Mouse (Mus musculus) fat pad, adult 2 months (tissue): ENCODE results near the gene Lrrfip1.

Experiments used
- DNase-seq: peaks from one replicate; pipeline ENCODE4 v3.0.0-alpha.2; 2011; ENCODE audit warnings: low read depth, low spot score; ENCODE audit errors: extremely low read depth

The Lrrfip1 gene

DNA sequence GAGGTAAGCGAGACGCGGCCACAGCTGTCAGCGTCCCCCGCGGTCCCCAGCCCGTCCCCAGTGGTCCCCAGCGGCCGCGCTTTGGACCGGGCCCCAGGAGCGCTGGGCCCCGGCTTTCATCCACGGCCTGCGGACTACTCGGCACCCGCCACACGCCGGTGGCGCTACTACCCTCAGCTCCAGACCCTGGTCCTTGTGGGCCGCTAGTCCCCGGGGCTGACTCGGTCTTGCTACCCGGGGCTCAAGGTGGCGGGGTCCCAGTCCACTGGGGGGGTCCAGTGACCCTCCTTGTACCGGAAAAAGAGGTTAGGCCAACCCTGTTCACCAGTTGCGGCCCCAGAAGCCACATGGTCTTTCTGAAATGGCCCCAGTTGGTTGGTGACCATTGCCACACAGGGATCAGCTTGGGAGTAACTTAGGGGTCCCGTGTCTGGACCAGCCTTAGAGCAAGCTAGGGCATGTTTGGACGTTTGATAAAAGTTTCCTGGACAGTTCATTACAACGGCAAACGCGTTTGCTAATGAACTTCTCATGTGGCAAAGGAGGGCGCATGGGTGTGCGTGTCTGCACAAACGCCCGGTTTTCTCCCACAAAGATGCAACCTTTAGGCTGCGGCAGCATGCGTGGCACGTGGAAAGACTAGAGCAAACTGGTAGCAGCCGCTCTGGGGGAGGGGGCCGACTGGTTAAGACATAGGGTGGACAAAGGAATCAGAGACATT, 514 bp downstream of the Lrrfip1 start:
- DNase-seq, result no peak

DNA sequence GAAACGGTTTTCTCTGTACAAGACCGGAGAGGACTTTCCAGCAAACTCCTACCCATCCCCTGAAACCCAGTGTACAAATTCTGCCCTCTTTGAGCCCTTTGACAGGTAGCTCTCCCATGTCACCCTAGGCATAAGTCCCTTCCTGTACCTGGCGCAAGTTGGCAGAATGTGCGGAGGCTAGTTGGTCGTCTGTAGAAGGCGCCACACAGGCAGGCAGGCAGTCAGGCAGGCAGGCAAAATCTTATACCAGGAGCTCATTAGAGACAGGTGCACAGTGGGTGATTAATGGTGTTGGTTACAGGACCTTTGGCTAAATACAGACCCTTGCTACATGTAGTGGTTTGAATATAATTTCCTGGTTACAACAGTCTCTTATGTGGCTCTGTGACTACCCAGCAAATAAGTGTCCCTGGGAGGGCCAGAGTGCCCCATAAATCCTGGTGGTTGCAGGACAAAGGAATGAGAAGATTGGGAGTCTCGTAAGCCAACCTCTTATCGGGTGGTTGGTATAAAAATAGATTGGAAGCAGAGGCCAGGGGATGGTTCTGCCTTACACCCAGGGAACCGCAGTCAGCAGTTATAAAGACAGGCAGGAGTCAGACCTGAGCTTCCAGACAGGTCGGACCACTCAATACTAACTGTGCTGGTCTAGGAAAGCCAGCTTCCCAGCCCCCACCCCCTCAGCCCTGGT, 1.5 kb downstream of the Lrrfip1 start:
- DNase-seq, result no peak

DNA sequence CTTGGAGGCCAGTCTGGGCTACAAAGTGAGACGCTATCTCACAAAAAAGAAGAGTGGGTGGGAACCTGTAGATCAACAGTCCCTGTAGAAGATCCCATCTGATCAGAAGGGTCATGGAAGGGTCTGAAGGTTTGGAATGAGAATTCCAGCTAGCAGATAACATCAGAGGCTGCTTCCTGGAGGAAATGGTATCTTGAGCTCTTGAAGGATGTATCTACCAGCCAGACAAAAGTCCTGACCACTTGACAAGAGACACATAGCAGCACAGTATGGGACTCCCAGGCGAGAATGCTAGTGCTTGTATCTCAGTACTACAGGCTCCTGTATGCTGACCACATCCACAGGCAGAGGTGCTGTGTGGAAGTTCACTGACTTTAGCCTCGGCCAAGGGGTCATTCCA, 2.6 kb downstream of the Lrrfip1 start:
- no peak for DNase-seq

DNA sequence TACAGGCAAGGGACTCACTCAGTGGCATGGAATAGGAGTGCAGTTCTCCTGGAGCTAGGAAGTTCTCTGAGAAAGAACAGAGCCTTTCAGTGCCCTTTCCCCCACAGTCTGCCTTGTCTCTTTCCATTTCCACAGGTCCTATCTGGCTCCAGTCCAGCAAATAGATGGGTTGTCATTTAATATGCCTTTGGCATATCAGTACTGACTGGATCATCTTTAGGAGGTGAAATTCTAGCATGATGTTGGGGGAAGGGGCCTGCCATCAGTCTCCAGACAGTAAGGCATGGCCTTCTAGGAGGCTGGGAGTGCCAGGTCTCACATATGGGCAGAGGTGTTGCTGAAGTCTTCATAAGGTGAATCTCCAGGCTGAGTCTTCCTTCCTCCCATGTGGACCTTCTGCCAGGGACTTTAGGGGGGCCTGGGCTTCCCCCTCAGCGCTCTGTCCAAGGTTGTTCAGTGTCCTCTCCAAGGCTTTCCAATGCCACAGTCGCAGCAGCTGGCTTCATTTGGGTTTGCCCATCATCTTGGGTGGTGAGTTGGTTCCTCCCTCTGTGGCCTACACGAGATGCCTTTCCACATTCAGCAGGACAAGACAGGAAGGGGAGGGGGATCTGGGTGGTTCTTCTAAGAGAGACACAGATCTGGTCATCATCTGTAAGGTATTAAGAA, 3.5 kb downstream of the Lrrfip1 start:
- DNase-seq, result no peak

DNA sequence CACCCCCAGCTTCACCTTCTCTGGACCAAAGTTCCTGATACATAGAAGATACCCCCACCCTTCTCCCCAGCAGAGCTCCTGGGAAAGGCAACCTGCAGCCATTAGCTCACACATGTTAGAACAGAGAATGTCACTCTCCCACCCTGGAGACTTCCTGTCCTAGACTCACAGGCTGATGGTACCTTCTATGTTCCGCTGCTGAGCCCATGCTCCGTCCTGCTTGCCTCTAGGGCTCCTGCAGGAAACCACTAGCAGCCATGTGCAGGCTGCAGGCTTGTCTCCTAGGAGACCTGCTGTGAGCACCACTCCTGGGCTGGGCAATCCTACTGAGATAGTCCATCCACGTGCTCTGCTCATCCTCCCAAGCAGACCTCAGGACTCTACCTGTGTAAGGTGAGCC, 4.1 kb downstream of the Lrrfip1 start:
- no peak for DNase-seq

DNA sequence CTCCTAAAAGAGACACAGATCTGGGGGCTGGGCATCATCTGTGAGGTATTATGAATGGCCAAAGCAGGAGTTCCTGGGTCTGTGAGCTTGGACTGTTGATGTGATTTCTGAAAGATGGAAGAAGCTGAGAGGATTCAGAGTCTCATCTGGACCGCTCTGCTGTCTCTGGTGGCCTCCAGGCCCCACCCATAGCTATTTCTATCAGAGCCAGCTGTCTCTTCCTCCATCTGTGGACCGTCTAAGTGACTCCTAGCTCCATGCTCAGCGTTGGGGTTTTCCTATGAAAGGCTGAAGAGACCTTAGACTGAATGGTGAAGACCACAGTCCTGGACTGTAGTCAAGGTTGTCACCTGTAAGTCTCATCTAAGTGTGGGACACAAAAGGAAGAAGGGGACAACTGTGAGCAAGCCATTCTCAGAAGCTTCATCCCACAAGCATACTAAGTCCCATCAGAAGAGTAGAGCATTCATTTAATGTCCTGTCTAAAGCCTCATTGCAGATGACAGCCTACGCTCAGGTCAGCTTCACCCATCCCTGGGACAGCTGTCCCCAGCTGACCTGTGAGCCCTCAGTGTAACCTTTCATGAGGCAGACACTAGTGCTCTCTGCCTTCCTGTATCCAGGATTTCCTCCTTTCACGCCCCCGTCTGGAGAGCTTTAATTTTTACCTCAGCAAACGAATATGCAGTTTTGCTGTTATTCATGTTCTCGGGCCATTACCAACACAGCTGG, 5.2 kb downstream of the Lrrfip1 start:
- no peak for DNase-seq

DNA sequence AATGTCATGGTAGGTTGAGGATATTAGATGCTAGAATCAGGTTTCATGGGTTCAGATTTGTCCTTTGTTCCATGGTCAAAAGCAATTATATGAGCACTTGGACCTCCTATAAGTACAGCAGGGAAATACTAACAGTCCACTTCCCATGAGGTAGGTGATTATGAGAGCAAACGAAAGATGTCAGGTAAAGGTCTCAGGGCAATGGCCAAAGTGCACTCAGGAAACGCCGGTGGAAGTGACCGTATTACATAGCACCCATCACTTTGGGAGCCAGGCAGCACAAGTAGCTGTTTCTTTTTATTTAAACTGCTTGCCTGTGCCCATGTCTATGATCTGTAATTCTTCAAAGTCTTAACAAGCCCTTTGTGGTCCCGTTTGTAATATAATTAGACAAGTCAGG, 7.5 kb downstream of the Lrrfip1 start:
- DNase-seq, result no peak

DNA sequence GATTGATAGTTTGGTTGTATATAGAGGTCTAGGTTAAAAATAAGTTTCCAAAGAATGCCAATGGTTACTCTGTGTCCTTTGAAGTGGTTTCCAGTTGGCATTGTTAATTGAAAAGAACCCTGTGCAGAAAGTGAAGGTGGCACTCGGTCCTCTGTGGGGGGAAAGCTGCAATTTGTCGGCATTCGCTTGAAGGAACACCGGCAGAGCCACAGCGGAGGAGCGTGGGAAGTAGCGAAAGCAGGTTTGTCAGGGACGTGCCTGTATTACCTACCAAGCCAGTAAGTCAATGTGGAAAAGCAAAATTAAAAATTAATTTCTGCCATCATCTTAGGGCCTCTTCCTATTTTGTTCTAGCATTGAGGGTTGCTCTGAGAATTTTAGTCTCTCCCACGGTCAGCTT, 8.2 kb downstream of the Lrrfip1 start:
- no peak for DNase-seq

DNA sequence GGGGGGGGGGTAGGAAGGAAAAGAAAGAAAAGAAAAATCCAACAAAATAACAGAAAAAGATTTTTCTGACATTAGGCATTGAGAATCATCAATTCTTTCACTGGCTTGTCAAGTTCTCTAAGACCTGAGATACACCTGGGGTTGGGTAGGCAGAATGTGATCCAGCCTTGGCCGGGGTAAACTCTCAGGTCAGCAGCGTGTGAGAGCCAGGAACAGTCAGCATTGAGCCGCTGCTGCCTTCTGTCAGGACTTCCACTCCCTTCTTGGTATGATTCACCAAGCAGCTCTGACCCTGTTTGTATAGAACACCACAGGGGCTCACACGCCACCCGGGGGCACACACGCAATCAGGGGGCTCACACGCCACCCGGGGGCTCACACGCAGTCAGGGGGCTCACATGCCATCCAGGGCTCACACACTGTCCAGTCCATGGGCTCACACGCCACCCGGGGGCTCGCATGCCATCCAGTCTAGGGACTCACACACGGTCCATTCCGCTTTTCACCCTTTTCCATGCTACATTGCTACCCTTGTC, 9.7 kb downstream of the Lrrfip1 start:
- DNase-seq, result no peak

DNA sequence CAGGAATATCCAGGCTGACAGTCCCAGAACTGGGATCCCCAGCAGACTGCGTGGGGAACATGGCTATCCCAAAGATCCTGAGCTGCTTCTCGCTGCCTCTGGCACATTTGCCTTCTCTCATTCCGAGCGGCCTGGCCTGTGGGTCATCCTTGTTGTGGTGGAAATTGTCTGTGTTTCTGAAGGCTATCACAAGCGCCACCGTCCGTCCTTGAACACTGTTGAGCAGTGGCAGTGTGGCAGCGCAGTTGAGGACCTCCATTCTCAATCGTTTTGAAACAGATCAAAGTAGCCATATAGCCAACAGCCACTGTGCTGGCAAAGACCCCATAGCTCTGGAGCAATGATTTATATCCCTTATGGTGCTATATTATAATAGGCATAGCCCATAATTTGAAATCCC, 10.2 kb downstream of the Lrrfip1 start:
- DNase-seq, result no peak

DNA sequence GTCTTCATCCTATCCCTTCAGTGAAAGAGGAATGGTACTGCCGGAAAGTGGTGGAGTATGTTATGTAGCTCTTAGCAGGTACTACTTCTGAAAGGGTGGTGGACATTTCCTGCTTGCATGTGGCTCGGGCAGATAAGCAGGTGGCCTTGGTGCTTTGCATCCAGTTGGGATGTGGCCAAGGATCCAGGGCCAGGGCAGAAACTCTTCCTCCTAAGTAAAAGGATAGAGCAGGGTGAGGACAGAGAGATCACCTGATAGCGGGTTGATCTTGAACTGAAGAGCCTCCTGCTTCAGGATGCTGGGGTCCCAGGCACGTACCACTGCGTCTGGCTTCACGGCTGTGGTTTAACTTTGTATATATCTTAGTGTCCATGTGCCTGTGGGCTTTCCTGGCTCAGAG, 10.7 kb downstream of the Lrrfip1 start:
- no peak for DNase-seq

DNA sequence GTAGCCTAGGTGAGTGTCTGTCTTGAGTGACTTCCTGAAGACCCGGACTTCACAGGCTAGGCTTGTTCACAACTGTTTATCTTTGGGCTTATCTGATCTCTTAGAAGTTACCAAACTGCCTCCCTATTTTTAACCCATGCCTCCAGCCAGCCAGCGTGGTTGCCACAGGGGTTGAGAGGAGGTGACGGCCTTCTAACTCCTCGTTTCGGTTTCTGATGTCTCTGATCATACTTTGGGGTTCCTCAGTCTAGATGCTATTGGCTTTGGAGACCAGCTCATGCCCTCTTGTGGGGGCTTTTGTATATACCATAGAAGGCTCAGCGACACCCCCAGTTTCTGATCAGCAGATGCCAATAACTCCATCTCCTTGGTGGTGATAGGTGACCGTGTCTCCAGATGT, 11.7 kb downstream of the Lrrfip1 start:
- no peak for DNase-seq

DNA sequence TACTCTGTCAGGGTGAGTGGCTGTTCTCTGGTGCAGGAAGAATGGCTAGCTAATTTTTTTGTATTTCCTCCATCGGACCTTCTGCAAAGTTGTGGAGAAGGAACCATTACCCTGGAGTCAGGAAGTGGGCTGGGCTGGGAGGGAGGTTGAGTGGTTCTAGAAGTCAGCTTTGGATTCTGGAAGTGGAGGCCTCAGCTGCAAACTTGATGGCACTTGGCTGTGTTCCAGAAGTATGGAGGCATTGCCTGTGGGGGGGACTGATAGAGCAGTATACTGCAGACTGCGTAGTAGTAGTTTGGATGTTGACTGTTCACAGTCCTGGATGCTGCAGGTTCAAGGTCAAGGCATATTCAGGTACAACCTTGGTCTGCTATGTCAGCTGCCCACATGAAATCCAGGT, 12.2 kb downstream of the Lrrfip1 start:
- no peak for DNase-seq

DNA sequence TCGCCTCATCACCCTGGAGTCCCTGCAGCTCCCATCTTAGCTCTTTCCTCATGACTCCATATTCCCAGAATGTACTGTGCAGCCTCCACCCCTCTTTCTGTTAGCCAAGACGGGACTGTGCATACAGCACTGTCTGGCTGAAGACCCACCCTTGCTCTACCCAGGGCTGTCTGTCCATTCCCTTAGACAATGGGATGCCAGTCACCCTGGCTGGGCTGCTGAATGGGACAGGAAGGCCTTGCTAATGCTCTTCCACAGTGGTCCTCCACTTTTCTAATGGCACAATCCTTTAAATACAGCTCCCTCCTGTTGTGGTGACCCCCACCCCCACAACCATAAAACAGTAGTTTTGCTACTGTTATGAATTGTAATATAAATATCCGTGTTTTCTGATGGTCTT, 12.8 kb downstream of the Lrrfip1 start:
- DNase-seq, result no peak

DNA sequence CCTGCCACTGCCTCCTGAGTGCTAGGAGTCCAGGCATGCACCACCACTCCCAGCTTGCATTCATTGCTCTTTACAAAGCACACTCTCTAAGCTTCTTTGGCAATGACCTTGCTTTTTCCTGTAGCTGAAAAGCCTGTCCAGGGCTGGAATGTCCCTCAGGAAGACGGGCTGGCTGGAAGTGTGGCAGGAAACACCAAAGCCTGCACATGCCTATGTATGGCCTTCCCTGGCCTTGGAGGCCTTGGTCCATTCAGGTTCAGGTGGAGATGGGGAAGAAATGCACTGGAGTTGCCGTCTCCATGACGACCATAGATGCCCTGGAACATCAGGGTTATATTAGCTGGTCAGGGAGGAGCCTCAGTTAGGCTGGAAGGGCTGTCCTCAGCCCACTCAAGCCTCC, 15.3 kb downstream of the Lrrfip1 start:
- no peak for DNase-seq

DNA sequence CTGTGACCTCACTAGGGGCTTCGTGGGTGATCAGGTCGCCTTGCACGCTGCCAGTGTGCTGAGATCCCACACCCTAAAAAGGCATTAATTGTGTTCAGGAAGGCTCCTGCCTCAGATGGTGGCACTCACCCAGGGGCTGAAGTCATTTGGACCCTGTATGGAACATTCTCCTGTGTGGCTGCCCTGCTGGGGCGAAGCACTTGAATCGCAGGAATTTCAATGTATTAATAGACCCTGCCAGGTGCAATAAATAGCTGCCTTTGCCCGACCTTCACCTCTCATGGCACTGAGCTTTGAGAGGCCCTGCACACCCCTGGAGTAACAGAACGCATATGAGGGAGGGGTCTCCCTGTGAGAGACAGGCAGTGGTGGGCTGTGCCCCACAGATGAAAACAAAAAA, 17.0 kb downstream of the Lrrfip1 start:
- no peak for DNase-seq

DNA sequence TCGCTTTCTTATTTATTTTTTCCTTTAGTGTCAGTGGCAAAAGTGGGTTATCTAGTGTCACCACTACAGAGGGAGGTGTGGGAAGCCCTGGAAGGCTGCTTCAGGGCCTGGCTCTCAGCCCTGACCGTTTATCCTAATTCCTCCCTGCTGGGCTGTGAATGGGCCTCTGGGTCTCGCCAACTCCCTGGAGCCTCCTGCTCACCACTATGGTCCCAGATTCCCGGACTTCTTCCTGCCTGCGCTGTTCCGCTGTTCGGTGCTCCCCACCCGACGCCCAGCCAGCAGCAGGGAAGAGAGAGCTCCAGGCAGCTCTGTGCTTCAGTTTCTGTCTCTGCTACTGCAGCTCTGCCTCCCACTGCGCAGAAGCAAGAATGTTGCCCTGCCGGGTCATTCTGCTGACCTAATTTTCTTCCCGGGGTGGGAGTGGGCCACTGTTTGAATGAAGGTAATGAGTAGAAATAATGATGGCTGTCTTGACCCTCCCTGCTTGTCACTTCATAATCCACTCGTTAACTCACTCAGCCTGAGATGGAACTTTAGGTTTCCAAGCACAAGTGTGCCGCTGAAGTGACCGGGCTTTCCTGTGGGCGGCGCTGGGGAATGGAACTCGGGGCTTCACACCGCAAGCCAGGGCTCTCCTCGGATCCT, 18.7 kb downstream of the Lrrfip1 start:
- no peak for DNase-seq

DNA sequence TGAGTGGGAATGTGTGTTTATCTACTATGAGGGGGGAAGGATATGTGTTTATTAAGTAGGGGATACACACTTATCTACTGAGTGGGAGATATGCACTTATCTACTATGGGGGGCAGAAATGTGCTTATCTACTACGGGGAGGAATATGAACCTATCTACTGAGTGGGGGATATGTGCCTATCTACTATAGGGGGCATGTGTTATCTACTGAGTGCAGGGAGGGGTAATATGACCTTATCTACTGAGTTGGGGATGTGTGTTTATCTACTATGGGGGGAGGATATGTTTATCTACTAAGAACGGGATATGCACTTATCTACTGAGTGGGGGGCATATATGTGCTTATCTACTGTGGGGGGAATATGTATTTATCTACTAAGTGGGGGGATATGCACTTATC, 20.8 kb downstream of the Lrrfip1 start:
- no peak for DNase-seq

DNA sequence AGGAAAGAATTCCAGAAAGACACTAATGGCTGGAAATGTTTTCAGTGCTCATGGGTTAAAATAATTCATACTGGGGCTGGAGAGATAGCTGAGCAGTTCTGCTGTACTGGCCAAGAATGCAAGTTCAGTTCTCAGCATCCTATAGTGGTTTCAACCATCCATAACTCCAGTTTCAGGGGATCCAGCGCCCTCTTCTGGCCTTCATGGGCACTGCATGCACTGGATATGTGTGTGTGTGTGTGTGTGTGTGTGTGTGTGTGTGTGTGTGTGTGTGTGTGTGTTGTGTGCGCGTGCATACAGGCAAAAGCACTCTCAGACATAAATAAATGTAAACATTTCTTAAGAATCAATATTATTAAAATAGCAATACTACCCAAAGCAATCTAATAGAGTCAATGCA, 22.8 kb downstream of the Lrrfip1 start:
- DNase-seq, result no peak

DNA sequence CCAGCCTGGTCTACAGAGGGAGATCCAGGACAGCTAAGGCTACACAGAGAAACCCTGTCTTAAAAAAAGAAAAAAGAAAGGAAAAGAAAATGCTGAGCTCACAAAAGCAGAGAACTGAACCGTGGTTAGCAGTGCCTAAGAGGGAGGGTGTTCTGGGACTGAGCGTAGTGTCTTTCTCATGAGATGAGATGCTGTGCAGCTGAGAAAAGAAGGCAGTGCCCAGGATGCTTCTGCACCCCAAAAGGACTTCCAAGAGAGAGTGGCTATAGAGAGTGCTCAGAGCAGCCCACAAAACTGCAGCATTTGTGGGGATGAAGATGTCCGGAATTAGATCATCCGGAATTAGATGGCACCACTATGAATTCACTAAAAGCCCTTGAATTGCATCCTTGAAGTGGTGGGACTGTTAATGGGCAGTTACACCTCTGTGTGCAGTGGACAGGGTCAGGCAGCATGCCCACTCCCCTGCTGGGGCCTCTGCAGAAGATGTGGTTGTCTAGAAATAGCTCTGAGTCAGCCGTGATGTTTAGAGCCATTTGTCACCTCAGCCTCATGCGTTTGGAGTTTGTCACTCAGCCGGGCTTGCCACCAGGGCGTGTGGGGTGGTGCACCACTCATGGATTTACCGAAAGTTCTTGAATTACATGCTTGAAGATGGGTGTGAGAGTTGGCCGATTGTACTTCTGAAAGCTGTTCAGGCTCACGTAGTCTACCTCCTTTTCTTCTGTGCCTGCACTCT, 23.8 kb downstream of the Lrrfip1 start:
- no peak for DNase-seq
